Mouse (Mus musculus) v-Abl transformed pro-B cells (cell line): ENCODE data around the gene Acbd5.

Experiments
- in situ Hi-C, 2 experiments: fragments of 400-800 bp; cut with MboI; formaldehyde crosslinking; loops; one replicate each; pipeline ENCODE4 v1.15.1; 2025; ENCODE audit not compliant: unreplicated experiment in 2 of 2

Acbd5 gene

DNA sequence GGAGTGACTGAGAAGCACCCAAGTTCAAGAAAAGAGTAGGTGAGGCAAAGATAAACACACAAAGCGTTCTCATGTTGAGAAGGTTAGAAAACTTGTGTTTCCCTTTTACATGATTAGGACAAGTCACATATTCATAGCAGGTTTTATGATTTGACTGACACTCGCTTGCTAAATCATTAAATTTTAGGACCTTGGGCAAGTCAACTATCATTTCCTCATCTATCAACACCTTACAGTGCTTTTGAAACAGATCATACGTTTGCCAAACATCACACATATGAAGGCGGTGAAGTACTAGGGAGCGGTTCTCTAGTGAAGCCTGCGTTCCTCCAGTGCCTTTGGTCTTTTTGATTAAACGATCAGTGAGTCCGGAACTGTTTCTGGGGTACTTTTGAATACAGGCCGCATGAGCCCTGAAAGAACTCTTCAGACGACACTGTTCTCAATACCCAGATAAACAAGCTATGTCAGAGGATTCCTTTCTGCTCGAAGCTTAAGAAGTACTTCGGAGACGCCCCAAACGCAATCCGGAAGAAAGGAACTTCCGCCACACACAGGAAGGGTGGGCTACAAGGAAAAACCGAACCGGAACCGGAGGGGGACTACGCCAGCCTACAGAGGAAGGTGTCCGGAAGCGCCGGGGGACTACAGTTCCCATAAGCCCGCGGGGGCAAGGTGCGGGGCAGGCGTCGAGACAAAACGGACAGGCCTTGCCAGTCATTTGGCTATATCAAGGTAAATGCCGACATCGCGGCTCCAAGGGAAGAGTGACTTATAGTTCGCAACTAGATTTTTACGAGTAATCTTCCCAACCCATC is at the start of gene Acbd5:
TSS of gene Acbd5 (plus strand) at position 616 of the 818 bp plus-strand sequence.
- in situ Hi-C loops, result no loop called here

DNA sequence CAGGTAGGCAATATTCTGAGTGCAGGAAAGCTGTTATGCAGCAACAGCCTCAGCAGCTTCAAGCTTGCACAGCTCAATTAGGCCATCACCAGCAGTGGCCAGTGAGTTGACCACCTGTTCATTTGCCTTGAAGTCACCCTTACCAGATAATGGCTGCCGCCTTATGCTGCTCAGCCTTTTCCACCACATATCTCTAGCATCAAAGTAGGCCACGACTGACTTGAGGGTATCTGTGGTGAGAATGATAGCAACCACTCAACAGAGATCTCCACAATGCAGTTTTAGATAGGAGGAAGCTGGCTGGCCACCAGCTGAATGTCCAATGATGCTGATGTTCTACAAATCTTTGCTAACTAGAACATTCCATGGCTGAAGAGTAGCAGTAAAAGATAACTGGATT is 48.8 kb upstream of the Acbd5 start:
- in situ Hi-C loops, result no loop called here

DNA sequence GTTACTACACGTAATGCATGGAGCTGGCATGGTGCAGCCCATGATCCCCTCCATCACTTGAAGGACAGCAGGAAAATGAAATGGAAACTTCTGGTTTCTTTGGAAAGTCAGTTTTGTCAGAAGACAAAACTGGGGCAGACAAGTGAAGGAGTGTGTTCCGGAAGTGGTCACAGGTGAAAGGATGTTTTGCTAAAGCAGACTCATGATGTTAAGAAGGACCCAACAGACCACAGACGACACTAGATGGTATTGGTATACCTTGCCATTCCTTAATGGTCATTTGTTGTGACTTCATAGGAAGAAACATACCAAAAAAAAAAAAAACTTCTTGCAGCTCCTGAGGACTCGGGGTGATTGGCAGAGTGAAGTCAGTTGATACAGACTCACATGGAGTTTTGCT is 46.6 kb upstream of the Acbd5 start:
- in situ Hi-C loops, result no loop called here

DNA sequence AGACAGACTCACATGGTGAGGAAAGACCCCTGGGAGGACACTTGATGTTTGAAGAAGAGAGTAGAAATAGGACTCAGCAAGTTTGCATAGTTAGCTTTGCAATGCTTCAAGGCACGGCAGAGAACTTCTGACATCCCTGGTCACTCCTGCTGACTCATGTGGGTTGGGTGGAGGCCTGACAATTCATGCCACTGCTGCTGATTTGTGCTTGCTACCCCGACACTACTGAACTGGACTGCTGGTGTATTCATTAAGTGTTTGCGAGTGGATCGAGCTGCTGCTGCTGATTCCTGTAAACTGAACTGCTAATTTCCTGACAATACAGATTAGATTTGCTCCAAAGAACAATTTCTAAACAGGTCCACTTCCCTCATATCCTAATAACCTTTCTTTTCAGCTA is 46.2 kb upstream of the Acbd5 start:
- in situ Hi-C loops, result no loop called here

DNA sequence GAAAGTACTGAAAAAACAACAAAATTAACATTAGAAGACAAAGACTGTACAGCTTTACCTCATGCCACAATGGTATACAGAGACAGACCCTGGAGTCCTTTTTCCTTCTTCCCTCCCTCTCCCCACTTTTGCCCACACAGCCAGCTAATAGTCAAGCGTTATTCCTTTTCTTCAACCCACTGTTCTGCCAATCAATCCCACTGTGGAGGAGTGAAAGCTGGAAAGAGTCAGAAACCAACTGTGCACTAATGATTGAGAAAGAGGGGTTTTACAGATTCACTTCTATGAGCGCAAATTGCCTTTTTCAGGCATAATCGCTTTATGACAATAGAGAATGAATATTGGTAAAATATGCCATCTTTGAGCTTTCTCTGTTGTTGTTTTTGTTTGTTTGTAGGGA is 44.9 kb upstream of the Acbd5 start:
- in situ Hi-C loops, result no loop called here

DNA sequence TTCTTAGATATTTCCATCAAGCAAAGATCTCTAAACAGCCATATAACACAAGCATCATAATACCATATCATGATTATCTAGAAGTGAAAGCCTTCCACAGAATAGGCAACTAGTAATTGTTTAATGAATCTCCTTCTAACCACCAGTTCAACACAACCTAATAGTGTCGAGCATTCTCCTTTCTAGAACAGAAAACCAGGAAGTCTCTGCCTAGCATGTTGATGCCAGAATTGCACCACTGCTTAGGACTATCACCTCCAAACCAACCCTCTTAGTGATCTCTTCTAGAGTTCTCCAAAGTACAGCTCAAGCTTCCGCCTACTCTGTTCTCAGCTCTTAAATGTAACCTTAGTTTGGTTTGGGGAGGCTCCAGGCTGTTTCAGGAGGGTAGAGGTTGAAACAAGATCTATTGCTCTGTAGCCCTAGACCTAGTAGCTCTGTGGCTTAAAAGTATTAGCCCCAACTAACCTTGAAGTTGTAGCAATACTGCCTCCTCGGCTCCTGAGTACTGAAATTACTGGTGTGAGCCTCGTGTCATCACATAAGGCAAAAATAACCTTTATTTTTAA is 44.2 kb upstream of the Acbd5 start:
- in situ Hi-C loops, result no loop called here

DNA sequence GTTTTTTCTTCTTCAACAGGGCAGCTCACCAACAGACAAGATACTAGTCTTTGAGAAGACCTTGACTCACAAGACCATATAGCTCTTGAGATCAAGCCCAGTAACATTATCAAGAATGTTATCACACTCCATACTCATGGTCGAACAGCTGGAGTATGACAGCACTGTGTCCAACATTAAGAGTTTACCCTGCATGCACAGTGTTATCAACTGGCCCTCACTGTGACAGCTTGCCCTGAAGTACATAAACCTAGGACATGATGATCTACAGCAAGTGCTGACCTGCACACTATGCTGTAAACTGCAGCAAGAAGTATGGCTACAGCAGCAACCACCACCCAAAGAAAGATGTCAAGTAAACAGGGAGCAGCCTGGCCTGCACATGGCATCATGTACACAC is 41.6 kb upstream of the Acbd5 start:
- in situ Hi-C loops, result no loop called here

DNA sequence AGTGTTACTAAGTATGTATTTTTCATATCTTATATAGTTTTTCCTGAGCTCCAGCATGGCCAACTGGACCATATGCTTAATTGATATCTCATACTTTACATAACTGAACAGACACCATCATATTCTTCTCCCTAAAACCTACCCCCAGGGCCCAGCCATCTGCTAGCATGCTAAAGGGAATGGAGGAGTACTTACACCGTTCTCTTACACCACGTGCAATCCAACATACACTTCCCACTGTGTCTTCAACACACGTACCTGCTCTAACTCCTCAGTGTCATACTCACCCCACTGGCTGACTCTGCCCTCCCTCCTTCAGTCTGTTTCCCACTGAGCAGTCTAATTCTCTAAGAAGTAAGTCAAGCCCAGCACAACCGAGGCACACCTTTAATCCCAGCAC is 39.1 kb upstream of the Acbd5 start:
- in situ Hi-C loops, result no loop called here

DNA sequence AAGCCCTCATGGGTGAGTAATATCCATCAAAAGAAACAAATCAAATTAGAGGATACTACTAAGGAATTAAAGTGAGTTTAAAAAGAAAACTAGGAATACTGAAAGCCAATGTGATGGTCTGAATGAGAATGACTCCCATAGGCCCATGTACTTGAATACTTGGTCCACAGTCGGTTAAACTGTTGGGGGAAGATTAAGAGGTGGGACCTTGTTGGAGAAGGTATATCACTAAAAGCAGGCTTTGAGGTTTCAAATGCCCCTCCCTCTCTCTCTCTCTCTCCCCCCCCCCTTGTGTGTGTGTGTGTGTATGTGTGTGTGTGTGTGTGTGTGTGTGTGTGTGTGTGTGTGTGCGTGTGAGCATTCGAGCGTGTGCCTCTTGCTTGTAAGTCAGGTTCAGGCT is 37.3 kb upstream of the Acbd5 start:
- in situ Hi-C loops, result loop anchor here in 1 of 2 experiments (10.0 kb wide), 1 partner anchor 126 kb away; no protein-coding TSS in a partner anchor

DNA sequence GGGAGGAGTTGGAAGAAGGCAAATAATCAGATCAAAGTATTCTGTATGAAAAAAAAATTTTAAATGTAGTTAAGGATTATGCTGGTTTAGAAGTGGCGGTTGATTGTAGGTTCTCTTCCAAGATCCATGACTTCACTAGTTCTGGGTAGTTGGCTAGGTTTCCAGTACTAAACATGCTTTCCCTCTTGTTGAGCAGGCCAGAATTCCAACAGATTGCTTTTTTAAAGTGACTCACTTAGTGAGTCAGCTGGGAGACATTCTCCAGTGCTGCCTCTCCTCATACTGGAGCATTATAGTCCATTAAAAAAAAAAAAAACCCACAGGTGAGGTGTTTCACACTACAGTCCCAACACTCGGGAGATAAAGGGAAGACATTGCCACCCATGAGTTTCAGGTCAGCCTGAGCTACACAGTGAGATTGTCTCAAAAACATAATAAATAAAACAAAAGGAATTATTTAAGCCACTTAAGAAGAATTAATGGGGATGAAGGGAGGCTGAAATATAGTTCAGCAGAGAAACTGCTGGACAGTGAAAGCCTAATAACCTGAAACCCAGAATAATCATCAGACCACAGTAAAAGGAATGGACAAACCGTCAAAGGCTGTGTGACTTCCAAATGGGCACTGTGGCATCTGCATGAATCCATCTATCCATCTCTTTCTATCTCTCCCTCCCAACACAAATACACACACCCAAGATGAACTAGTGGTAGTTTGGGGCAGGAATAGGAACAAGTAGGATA is 33.1 kb upstream of the Acbd5 start:
- in situ Hi-C loops, result loop anchor here in 1 of 2 experiments (10.0 kb wide), 1 partner anchor 130 kb away; no protein-coding TSS in a partner anchor

DNA sequence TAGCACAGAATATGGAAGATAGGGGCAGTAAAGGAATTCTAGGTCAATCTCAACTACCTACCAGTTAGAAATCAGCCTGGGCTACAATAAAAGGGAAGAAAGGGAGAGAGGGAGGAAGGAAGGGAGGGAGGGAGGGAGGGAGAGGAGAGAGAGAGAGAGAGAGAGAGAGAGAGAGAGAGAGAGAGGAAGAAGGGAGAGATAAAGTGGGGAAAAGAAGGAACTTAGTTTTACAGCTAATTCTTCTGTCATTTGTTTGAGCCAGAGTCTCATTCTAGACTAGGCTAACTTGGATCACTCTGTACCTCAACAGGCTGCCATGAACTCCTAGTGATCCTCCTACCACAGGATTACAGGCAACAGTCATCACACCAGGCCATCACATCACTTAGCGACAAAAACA is 32.5 kb upstream of the Acbd5 start:
- in situ Hi-C loops, result loop anchor here in 1 of 2 experiments (10.0 kb wide), 1 partner anchor 131 kb away; no protein-coding TSS in a partner anchor

DNA sequence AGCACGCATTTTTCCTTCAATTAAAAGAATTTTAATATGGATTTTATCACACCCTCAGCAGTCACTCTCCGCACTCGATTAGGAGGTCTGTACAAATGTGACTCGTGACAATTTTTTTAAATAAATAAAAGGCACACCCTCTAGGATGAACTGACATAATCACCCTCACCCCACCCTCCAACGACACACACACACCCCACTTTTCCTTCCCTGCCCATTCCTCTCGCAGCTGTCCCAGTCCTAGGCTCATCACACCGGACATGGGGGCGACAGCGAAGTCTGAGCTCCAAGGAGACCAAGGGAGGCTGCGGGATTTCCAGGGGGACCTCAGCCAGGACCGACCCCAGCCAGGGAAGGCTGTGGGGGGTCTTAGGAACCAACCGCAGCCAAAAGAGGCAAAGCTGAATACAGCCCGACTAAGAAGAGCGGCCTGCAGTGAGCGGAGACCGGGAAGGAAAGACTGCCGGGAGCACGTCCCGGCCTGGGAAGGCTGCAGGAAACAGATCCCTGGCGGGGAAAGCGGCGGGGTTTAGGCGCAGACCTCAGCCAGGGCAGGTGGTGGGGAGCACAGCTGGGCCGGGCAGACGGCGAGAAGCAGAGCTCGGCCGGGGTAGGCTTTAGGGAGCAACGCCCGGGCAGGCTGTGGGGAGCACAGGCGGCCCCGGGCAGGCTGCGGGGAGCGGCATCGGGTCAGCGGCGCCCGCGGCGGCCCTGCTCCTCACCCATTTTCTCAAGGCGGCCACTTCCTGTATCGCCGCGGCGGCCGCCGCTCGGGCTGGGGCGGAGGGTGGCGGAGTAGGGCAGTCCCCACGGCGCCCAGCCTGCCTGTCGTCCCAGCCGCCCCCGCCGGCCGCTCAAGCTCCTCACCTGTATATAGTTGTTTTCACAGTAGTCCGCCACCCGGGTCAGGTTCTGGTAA is 28.6 kb upstream of the Acbd5 start:
- in situ Hi-C loops, result loop anchor here in 1 of 2 experiments (10.0 kb wide), 1 partner anchor 135 kb away; no protein-coding TSS in a partner anchor

DNA sequence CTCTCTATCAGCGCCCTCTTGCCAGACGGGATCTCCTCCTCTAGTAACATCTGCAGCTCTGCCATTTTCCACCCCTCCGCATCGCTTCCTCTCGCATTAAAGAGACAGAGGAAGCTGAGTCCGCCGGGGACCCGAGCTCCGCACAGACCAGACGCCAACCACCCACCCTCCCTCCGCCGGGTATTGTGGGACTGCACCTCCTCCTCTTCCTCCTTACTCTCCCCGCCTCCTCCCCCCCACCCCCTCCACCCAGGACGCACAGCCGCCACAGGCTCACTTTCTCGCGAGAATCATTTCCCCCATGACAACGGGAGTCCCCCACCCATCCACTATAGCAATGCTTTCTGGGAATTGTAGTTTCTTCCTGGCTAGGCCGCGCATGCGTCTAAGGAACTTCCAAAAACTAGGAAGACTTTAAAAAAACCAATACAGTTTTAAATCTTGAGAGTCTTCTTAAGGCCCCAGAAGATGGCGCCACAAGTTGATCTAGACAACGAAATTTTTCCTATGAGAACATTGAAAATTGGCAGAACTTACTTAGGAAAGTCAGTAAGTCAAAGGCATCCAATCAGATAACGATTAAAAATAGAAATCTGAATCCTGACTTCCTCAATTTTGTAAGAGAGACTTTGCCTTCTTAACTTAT is 27.8 kb upstream of the Acbd5 start, which contains the start of gene Abi1:
TSS of gene Abi1 (minus strand) at position 241 of the 646 bp plus-strand sequence.
- in situ Hi-C loops, result loop anchor here (5.0 to 10.0 kb wide), 2 partner anchors 52 to 55 kb away; no protein-coding TSS in a partner anchor

DNA sequence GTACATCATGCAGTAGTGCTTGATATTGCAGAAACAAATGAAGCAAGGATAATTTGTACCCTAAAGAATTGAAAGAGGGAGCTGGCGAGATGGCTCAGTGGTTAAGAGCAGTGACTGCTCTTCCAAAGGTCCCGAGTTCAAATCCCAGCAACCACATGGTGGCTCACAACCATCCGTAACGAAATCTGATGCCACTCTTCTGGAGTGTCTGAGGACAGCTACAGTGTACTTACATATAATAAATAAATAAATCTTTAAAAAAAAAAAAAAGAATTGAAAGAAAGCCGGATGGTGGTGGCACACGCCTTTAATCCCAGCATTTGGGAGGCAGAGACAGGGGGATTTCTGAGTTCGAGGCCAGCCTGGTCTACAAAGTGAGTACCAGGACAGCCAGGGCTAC is 27.3 kb upstream of the Acbd5 start:
- in situ Hi-C loops, result loop anchor here (5.0 to 10.0 kb wide), 2 partner anchors 52 to 54 kb away; no protein-coding TSS in a partner anchor

DNA sequence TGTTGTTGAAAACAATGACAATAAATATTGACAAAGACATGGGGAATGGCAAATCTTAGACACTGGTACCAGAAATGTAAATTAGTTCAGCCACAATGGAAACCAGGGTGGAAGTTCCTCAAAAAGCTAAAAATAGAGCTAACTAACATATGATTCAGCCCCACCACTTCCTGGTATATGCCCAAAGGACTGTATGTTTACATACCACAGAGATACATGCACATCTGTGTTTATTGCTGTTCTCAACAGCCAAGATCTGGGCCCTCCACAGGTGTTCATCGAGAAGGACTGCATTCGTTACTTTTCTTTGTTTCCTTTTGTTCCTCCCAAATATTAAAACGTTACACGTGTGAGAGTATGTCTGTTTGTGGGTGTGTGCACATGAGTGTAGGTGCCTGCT is 26.5 kb upstream of the Acbd5 start:
- in situ Hi-C loops, result loop anchor here (5.0 to 10.0 kb wide), 2 partner anchors 51 to 53 kb away; no protein-coding TSS in a partner anchor

DNA sequence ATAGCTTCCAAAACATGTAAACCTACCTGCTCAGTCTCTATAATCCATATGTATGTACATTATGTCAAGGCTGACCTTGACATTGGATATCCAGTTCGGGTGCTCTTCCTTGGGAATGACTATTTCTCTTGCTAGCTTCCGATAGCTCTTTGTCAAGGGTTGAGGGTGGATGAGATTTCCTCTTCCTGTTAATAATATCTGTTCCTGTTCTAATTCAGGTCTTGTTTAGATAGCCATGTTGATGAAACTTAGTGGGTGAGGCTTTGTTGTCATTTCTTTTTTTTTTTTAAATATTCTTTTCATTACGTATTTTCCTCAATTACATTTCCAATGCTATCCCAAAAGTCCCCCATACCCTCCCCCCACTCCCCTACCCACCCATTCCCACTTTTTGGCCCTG is 25.8 kb upstream of the Acbd5 start:
- in situ Hi-C loops, result loop anchor here (5.0 to 10.0 kb wide), 2 partner anchors 50 to 53 kb away; no protein-coding TSS in a partner anchor

DNA sequence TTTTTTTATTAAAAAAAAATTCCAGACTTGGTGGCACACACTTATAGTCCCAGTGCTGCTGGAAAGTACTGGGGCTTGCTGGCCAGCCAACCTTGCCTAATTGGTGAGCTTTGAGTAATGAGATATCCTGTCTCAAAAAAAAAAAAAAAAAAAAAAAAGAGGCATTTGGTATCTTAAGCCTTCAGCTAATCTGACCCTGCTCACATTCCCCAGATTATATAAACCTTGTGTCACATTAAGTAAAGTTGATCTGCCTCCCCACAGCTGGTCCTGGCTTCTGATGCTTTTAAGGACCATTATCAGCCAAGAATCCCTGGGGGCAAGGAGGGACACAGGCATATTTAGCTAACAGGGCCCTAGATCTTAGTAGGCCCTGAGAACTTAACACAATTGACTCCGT is 22.3 kb upstream of the Acbd5 start:
- in situ Hi-C loops, result loop anchor here in 1 of 2 experiments (10.0 kb wide), 1 partner anchor 49 kb away; no protein-coding TSS in a partner anchor

DNA sequence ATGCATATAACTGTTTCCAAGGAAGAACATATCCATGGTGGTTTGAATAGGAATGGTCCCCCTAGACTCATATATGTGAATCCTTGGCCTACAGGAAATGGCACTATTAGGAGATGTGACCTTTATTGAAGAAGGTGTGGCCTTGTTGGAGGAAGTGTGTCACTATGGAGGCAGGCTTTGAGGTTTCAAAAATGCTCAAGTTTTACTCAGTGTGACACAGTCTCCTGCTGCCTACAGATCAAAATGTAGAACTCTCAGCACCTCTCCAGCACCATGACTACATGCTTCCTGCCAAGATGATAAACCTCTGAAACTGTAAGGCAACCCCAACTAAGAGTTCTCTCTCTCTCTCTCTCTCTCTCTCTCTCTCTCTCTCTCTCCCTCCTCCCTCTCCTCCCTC is 20.0 kb upstream of the Acbd5 start:
- in situ Hi-C loops, result loop anchor here in 1 of 2 experiments (10.0 kb wide), 1 partner anchor 47 kb away; no protein-coding TSS in a partner anchor

DNA sequence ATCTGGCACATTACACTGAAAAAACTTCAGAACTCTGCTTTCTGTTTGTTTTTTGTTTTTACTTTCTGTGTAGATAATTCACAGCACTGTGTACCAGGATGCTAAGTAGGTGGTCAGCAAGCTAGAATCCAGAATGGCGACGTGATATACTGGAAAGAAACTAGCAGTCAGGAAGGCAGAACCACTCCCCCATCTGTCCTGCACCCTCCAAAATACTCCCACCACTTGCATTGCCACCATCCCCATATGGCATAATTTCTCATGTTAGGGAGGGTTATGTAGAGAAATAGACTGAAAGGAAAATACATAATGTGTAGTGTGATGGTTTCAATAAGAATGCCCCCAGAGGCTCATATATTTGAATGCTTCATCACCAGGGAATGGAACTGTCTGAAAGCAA is 16.1 kb upstream of the Acbd5 start:
- in situ Hi-C loops, result no loop called here
